Mouse (Mus musculus) embryonic facial prominence, embryonic 14.5 days (tissue): ENCODE data around the gene Alg14. TPM values are rescaled to one million over a fixed set of nuclear protein-coding genes. Genes with fewer than 3 reads are reported as not detected.
A peak's percentile ranks its signal among the peaks of the same experiment; 100 is the strongest.

ENCODE experiments used
- ATAC-seq: fragments of 200-750 bp; cut with Nextera tagmentation; 2 replicates; pipeline ENCODE4 v1.8.0; 2017; ENCODE audit warnings: low read depth, moderate number of reproducible peaks, moderate TSS enrichment
- DNase-seq: peaks from one replicate; pipeline ENCODE4 v3.0.0-alpha.2; 2015; ENCODE audit warnings: low spot score
- H3K27ac ChIP-seq: fragments of 300-500 bp; sonication (generic); replicated peaks from 2 replicates; pipeline ENCODE4 v1.5.1; 2014; ENCODE audit warnings: low read depth, mild to moderate bottlenecking, low read length, moderate library complexity
- H3K27me3 ChIP-seq: fragments of 300-500 bp; sonication (generic); replicated peaks from 2 replicates; pipeline ENCODE4 v1.6.1; 2014; ENCODE audit warnings: low read length; ENCODE audit not compliant: control insufficient read depth, insufficient read depth
- H3K36me3 ChIP-seq: fragments of 300-500 bp; sonication (generic); 2 replicates; pipeline ENCODE4 v1.6.1; 2014; ENCODE audit warnings: low read length, mixed read lengths; ENCODE audit not compliant: control insufficient read depth, insufficient read depth
- H3K4me1 ChIP-seq: fragments of 300-500 bp; sonication (generic); 2 replicates; pipeline ENCODE4 v1.6.1; 2014; ENCODE audit warnings: antibody characterized with exemption, low read length; ENCODE audit not compliant: control insufficient read depth, insufficient read depth
- H3K4me2 ChIP-seq: fragments of 300-500 bp; sonication (generic); 2 replicates; pipeline ENCODE4 v1.6.1; 2014; ENCODE audit warnings: low read depth, mild to moderate bottlenecking, low read length, moderate library complexity, mixed read lengths
- H3K4me3 ChIP-seq: fragments of 300-500 bp; sonication (generic); 2 replicates; pipeline ENCODE4 v1.5.1; 2014; ENCODE audit warnings: low read depth, mild to moderate bottlenecking, low read length
- H3K9ac ChIP-seq: fragments of 300-500 bp; sonication (generic); 2 replicates; pipeline ENCODE4 v1.6.1; 2014; ENCODE audit warnings: low read depth, mild to moderate bottlenecking, low read length, moderate library complexity, mixed read lengths
- H3K9me3 ChIP-seq: fragments of 300-500 bp; sonication (generic); 2 replicates; pipeline ENCODE4 v1.6.1; 2016; ENCODE audit warnings: low read length; ENCODE audit not compliant: control insufficient read depth
- WGBS: fragments of 180-500 bp; shearing (Covaris S2); extraction: QIAGEN DNeasy Blood & Tissue Kit; methylation state at CpG from one replicate; pipeline ENCODE4 v1.1.7; 2014; 5-methylcytosine and 5-hydroxymethylcytosine counted together
- polyA plus RNA-seq: library from polyadenylated mRNA; unstranded; fragments of >200 nt; fragmentation: Nextera tagmentation; extraction: Ambion mirVana; gene quantifications from 2 replicates; pipeline ENCODE4 v1.2.1, GENCODE M21; 2014

Gene Alg14
- polyA plus RNA-seq, 1 experiment from 2014 or later = 49.6 TPM

DNA sequence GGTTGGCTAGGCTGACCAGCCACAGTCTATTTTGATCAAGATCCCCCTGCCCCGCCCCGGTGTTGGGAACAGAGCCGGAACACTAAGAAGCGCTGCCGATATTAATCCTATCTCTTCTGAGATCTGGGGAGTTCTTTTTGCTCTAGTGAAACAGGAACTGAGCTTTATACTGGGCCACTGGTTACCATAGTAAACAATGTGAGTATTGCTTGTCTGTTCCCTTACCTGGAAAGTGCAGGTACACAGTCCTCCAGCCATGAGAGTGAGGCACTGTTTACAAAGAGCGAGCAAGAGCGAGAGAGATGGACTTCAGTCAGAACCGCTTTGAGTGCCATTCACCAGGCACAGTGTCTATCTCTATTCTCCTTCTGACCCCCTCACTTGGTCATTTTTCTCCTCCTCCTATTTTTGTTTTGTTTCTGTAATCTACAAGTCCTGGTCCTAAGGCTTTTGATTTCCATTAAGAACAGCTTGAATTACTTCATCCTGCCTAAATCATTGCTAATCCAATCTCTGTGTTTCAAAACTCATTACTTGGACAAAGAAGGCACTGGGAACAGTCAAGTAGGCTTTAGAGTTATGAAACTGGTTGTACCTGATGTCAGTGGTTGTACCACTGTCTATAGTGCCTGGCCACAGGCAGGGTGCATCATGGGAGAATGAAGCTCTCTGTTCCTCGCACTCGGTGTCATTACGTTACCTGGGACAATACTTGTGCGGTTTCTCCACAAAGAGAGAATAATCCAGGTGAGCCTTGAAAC, 55.1 kb downstream of the Alg14 start:
- DNase-seq (no peak), ATAC-seq (no peak)
- peaks cover 61% of the 10 kb centered on the region for H3K4me1 ChIP-seq
- H3K9me3 ChIP-seq = no peaks in the 10 kb centered on the region
- H3K27ac ChIP-seq = no peak overlapping the region
- no peaks in the 10 kb centered on the region for H3K36me3 ChIP-seq
- 83% methylated on average over 12 of the region's 12 CpGs for WGBS
- H3K9ac ChIP-seq = no peak overlapping the region
- no peak overlapping the region for H3K4me3 ChIP-seq
- H3K4me2 ChIP-seq = no peak overlapping the region
- no peaks in the 10 kb centered on the region for H3K27me3 ChIP-seq

DNA sequence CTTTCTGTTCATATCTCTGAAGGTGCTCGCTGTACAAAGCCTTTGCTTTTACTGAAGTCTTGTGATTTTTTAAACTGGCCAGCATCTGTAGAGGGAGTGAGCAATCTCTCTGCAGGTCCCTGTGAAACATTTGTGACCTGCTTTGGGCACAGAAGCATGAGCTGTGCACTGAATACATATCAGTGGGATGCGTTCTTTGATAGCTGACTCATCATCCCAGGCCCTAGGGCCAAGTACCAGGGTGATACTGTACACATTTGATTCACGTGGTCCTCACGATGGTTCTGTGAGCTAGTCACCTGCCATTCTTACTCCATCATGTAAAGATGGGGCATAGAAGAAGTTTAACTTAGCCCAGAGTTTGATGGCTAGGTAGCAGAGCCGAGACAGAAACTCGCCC, 57.2 kb downstream of the Alg14 start:
- no peak for ATAC-seq
- no peak overlapping the region for H3K4me2 ChIP-seq
- H3K27me3 ChIP-seq = no peaks in the 10 kb centered on the region
- H3K9me3 ChIP-seq = no peaks in the 10 kb centered on the region
- no peaks in the 10 kb centered on the region for H3K36me3 ChIP-seq
- H3K9ac ChIP-seq = no peak overlapping the region
- no peak for DNase-seq
- 72% methylated on average over 6 of the region's 6 CpGs for WGBS
- peaks cover 55% of the 10 kb centered on the region for H3K4me1 ChIP-seq
- no peak overlapping the region for H3K4me3 ChIP-seq
- peak overlapping the region; percentile 63; the same call in 1 of the 2 replicates for H3K27ac ChIP-seq

DNA sequence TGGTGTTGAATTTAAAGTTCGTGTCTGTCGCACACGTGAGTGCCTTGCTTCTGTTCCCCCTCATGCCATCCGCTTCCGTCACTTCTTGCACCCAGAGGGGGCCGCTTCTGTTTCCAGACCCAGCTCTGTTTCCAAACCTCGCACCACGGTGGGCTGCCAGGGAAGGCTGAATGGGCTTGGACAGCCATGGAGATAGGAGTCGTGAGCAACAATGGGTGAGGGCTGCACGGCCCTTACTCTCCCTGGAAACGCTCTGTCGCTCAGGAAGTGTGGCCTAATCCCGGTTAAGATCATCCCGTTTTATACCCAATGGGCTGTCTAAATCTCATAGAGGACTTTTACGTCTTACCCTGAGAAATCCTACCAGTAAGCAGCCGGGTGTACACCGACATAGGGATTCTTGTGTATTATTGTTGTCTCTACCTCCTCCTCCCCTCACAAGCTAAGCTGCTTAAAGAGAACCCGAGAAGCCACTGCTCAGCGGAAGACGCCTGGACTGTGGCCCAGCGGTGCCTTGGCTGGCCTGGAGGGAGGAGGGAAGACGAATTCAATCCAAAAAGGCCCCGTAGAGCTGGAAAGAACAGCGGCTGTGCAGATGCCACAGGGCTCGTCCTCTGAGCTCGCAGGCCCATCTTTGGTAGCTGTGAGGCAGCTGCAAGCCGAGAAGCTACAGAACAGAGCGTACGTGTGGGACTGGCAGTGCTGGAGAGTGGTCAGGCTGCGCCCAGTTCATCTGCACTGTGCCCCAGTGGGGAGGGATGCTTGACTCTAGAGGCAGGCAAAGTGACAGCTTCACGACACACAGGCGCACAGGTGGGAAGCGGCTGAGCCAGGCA, 58.0 kb downstream of the Alg14 start:
- 0 out of 2 replicates have a peak overlapping the region, but pooled peaks have one; percentile 31 for H3K9ac ChIP-seq
- peak overlapping the region; percentile 10; the same call in 1 of the 2 replicates for H3K4me2 ChIP-seq
- H3K36me3 ChIP-seq = no peaks in the 10 kb centered on the region
- H3K4me3 ChIP-seq = no peak overlapping the region
- H3K4me1 ChIP-seq = peaks cover 47% of the 10 kb centered on the region
- H3K27ac ChIP-seq = peak overlapping the region; percentile 44; the same call in 1 of the 2 replicates
- H3K9me3 ChIP-seq = no peaks in the 10 kb centered on the region
- H3K27me3 ChIP-seq = no peaks in the 10 kb centered on the region
- WGBS = 48% methylated on average over 33 of the region's 33 CpGs
- ATAC-seq (peak; percentile 85), DNase-seq (peak; percentile 78)

DNA sequence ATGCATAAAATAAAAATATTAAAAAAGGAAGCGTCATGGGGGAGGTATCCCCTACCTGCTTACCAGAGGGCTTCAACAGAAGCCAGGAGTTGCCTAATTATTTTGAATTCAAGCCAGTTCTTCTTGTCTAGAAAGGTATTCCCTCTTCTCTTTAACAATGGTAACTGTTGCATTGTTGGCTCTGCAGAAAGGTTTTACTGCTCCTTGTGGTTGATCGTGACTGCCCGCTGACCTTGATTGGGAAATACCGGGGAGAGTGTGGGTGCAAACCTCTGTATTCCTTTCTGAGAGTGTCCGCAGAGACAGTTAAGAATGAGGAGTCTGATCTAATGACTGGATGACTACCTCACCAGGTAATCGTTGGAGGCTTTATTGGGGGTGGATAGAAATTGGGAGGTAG, 59.7 kb downstream of the Alg14 start:
- Histone ChIP-seq H3K4me1 (peaks cover 36% of the 10 kb centered on the region), H3K9me3 (no peaks in the 10 kb centered on the region), H3K27me3 (no peaks in the 10 kb centered on the region), H3K4me2 (no peak overlapping the region), H3K4me3 (no peak overlapping the region), H3K36me3 (no peaks in the 10 kb centered on the region), H3K27ac (no peak overlapping the region), H3K9ac (no peak overlapping the region)
- DNase-seq (no peak), ATAC-seq (no peak)
- WGBS = 95% methylated on average over 6 of the region's 6 CpGs

DNA sequence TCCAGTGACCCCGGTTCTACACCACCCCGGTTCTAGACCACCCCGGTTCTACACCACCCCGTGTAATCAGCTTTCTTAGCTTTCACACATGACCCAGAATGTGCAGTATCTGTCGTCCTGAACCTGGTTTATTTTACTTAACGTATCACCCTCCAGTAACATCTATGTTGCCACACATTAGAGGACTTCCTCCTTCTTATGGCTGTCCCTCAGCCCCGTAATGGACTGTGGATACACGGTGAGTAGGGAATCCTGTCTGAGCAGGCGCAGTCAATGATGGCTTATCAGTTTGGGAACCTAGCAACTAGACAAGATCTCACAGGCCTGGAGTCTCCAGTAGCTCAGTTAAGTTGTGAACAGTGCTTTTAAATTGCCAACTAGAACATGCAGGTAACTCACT, 62.7 kb downstream of the Alg14 start:
- Histone ChIP-seq H3K9ac (no peak overlapping the region), H3K4me3 (no peak overlapping the region), H3K27ac (no peak overlapping the region), H3K4me2 (no peak overlapping the region), H3K4me1 (peaks cover 12% of the 10 kb centered on the region), H3K9me3 (no peaks in the 10 kb centered on the region), H3K27me3 (no peaks in the 10 kb centered on the region), H3K36me3 (no peaks in the 10 kb centered on the region)
- ATAC-seq (no peak), DNase-seq (no peak)
- 79% methylated on average over 9 of the region's 9 CpGs for WGBS

DNA sequence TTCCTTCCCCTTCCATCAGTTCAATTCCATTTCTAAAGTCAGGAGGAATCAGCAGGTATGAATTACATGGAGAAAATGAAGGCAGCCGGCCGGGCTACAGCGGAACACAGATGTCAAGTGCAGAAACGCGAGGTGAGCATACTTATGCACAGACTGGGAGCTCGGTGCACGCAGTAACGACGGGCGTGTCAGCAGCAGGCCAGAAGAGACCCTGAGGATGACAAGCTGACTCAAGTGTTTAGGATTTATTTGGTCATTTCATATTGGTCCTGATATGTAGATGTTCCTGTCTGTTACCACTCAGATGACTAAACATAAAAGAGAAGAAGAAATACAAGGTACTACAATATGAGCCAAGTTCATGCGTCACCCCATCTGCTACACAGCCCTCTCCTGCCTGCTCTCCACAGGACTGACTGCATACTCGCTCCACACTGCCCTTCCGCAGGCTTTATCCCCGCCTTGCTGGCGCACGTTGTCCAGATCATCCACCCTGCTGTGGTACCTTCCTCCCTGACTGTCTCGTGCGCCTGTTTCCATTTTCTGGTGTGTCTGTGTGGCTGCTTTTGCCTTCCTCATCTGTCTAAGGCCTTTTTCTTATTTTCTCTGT, 63.4 kb downstream of the Alg14 start:
- Histone ChIP-seq H3K27ac (no peak overlapping the region), H3K4me3 (no peak overlapping the region), H3K36me3 (no peaks in the 10 kb centered on the region), H3K9me3 (no peaks in the 10 kb centered on the region), H3K4me2 (no peak overlapping the region), H3K4me1 (peaks cover 5% of the 10 kb centered on the region), H3K9ac (no peak overlapping the region), H3K27me3 (no peaks in the 10 kb centered on the region)
- DNase-seq = no peak
- no peak for ATAC-seq
- WGBS = 71% methylated on average over 18 of the region's 18 CpGs

DNA sequence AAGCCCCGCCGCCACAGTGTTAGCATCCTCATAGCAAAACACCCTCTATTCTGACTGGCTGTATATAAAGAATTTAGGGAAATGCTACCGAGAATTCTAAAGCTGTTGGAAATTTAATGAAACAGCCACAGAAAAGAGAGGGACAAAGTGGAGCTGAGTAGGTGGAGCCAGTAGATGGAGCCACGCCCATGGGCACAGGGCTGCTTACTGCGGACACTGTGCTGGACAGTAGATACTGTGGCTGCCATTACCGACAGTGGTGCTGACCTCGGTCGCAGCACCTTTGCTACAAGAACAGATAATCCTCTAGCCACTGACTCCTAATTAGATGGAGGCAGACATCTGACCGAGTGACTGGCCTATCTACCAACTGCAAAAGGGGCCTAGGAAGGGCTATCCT, 64.0 kb downstream of the Alg14 start:
- H3K9me3 ChIP-seq = no peaks in the 10 kb centered on the region
- H3K36me3 ChIP-seq = no peaks in the 10 kb centered on the region
- no peak overlapping the region for H3K4me3 ChIP-seq
- 89% methylated on average over 9 of the region's 9 CpGs for WGBS
- H3K27me3 ChIP-seq = no peaks in the 10 kb centered on the region
- no peak overlapping the region for H3K4me2 ChIP-seq
- no peak for ATAC-seq
- DNase-seq = no peak
- 0 out of 2 replicates have a peak, but pooled peaks cover 3% of the 10 kb centered on the region for H3K4me1 ChIP-seq
- no peak overlapping the region for H3K27ac ChIP-seq
- H3K9ac ChIP-seq = no peak overlapping the region

DNA sequence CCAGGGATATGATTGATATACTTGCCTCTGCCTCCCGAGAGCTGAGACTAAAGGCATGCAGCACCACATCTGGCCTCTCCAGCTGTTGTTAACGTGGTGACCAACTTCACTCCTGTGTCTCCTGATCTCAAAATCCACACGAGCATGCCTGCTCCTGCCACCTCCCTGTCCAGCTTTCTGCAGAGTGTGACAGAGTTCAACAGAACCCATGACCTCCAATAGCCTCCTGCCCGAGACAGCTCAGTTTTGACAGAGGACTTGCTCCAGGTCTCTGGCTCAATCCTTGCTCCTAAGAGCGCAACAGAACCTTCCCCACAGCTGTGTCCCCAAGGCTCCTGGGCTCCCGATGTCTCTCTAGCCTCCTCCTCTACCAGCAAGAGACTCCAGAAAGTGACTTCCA, 64.5 kb downstream of the Alg14 start:
- no peak overlapping the region for H3K9ac ChIP-seq
- ATAC-seq = no peak
- H3K36me3 ChIP-seq = no peaks in the 10 kb centered on the region
- no peak overlapping the region for H3K27ac ChIP-seq
- H3K9me3 ChIP-seq = no peaks in the 10 kb centered on the region
- no peak overlapping the region for H3K4me3 ChIP-seq
- no peak overlapping the region for H3K4me2 ChIP-seq
- no peaks in the 10 kb centered on the region for H3K27me3 ChIP-seq
- WGBS = 83% methylated on average over 6 of the region's 6 CpGs
- H3K4me1 ChIP-seq = 0 out of 2 replicates have a peak, but pooled peaks cover 3% of the 10 kb centered on the region
- no peak for DNase-seq
